Mouse (Mus musculus): ENCODE measurements around the gene Otud7a. TPM values are rescaled to one million over a fixed set of nuclear protein-coding genes. Genes with fewer than 3 reads are reported as not detected.

Gene Otud7a
- total and polyA plus RNA-seq, 3 experiments, result not detected

- TF ChIP-seq ZNF384 (IDR thresholded peaks at IDR 0.05; ENCODE audit: low read depth, low read length), result no peak
- no peak for TF ChIP-seq ELF1 (IDR thresholded peaks at IDR 0.05; ENCODE audit: low read depth, low read length)
- TF ChIP-seq TBP (IDR thresholded peaks at IDR 0.05; ENCODE audit: low read depth, low read length), result no peak
- TF ChIP-seq JUND (IDR thresholded peaks at IDR 0.05; ENCODE audit: low read depth, low read length), result no peak
- TF ChIP-seq USF1 (IDR thresholded peaks at IDR 0.05; ENCODE audit: low read depth, low read length), result no peak
- no peak for TF ChIP-seq TAL1 (IDR thresholded peaks at IDR 0.05; ENCODE audit: low read length)
- no peak for TF ChIP-seq CTCF (IDR thresholded peaks at IDR 0.05 in 2 of 3, conservative IDR thresholded peaks at IDR 0.05 in 1 of 3; ENCODE audit: control insufficient read depth in 1 of 3, insufficient read depth in 1 of 3, low read depth in 2 of 3, low read length in 3 of 3, poor library complexity in 1 of 3, severe bottlenecking in 1 of 3)
- TF ChIP-seq EP300 (IDR thresholded peaks at IDR 0.05; ENCODE audit: low read depth in 1 of 2, low read length in 2 of 2), result no peak
- TF ChIP-seq MAX (IDR thresholded peaks at IDR 0.05; ENCODE audit: low read length), result no peak
- no peak for TF ChIP-seq MEF2A (IDR thresholded peaks at IDR 0.05; ENCODE audit: extremely low read depth, insufficient replicate concordance, low read depth, low read length, poor library complexity, severe bottlenecking)
- TF ChIP-seq MAZ (IDR thresholded peaks at IDR 0.05; ENCODE audit: low read depth, low read length), result no peak
- no peak for TF ChIP-seq E2F4 (IDR thresholded peaks at IDR 0.05; ENCODE audit: borderline replicate concordance, low read depth, low read length)
- TF ChIP-seq TCF12 (IDR thresholded peaks at IDR 0.05; ENCODE audit: low read depth, low read length), result no peak
Observed at GRCm38 (mm10) chr7:63768398-63769029, 324.0 kb downstream of the Otud7a start.

GRCm38 (mm10) chr7:63773268-63773667, 328.7 kb downstream of the Otud7a start:
- Histone ChIP-seq H3K9ac (ENCODE audit: control insufficient read depth, low read depth, low read length, poor library complexity, severe bottlenecking) (no peak overlapping the region), H3K4me3 (ENCODE audit: control insufficient read depth in 1 of 2, insufficient read depth in 1 of 2, low read depth in 2 of 2, low read length in 2 of 2) (no peak overlapping the region), H3K36me3 (ENCODE audit: control insufficient read depth in 1 of 2, insufficient read depth in 2 of 2, low read length in 2 of 2) (no peaks in the 10 kb centered on the region), H3K79me2 (ENCODE audit: control insufficient read depth, insufficient read depth, low read length, poor library complexity) (no peaks in the 10 kb centered on the region), H3K27me3 (ENCODE audit: control insufficient read depth in 1 of 2, insufficient read depth in 2 of 2, low read length in 2 of 2) (peaks cover 0 to 3% of the 10 kb centered on the region in 2 experiments; a peak in 1 of 4 replicates), H3K9me3 (replicated peaks; ENCODE audit: insufficient read depth, low read length) (no peaks in the 10 kb centered on the region), H3K27ac (ENCODE audit: control insufficient read depth, low read depth, low read length) (no peak overlapping the region), H3K4me1 (ENCODE audit: control insufficient read depth in 1 of 2, insufficient read depth in 2 of 2, low read length in 2 of 2) (no peaks in the 10 kb centered on the region)
- TF ChIP-seq KAT2A (conservative IDR thresholded peaks at IDR 0.05; ENCODE audit: low read depth, low read length), result no peak
- TF ChIP-seq MXI1 (IDR thresholded peaks at IDR 0.05; ENCODE audit: low read depth, low read length), result no peak
- TF ChIP-seq TAL1 (IDR thresholded peaks at IDR 0.05; ENCODE audit: low read length), result no peak
- TF ChIP-seq ZC3H11A (IDR thresholded peaks at IDR 0.05; ENCODE audit: low read depth, low read length), result no peak
- no peak for TF ChIP-seq USF2 (IDR thresholded peaks at IDR 0.05; ENCODE audit: borderline replicate concordance in 1 of 2, insufficient read depth in 1 of 2, low read depth in 1 of 2, low read length in 2 of 2)
- TF ChIP-seq JUND (IDR thresholded peaks at IDR 0.05; ENCODE audit: low read depth, low read length), result no peak
- no peak for TF ChIP-seq ZKSCAN1 (IDR thresholded peaks at IDR 0.05; ENCODE audit: low read depth, low read length)
- TF ChIP-seq POLR2AphosphoS5 (IDR thresholded peaks at IDR 0.05; ENCODE audit: borderline replicate concordance, low read depth, low read length), result no peak
- DNase-seq (ENCODE audit: low read depth, low spot score), result no peak

More at GRCm38 (mm10) chr7:63768398-63769029, 324.0 kb downstream of the Otud7a start:
- no peaks in the 10 kb centered on the region for H3K4me1 ChIP-seq (ENCODE audit: control insufficient read depth in 1 of 2, insufficient read depth in 2 of 2, low read length in 2 of 2)
- no peak for DNase-seq (ENCODE audit: low read depth, low spot score)
- H3K9me3 ChIP-seq (replicated peaks; ENCODE audit: insufficient read depth, low read length), result no peaks in the 10 kb centered on the region
- no peaks in the 10 kb centered on the region for H3K36me3 ChIP-seq (ENCODE audit: control insufficient read depth in 1 of 2, insufficient read depth in 2 of 2, low read length in 2 of 2)
- H3K9ac ChIP-seq (ENCODE audit: control insufficient read depth, low read depth, low read length, poor library complexity, severe bottlenecking), result no peak overlapping the region
- H3K4me3 ChIP-seq (ENCODE audit: control insufficient read depth in 1 of 2, insufficient read depth in 1 of 2, low read depth in 2 of 2, low read length in 2 of 2), result no peak overlapping the region
- no peaks in the 10 kb centered on the region for H3K79me2 ChIP-seq (ENCODE audit: control insufficient read depth, insufficient read depth, low read length, poor library complexity)
- no peaks in the 10 kb centered on the region; a peak in 1 of 4 replicates for H3K27me3 ChIP-seq (ENCODE audit: control insufficient read depth in 1 of 2, insufficient read depth in 2 of 2, low read length in 2 of 2)
- H3K27ac ChIP-seq (ENCODE audit: control insufficient read depth, low read depth, low read length), result no peak overlapping the region
